Mouse (Mus musculus): Measurements from ENCODE around the gene Ndufaf2. TPM values are rescaled to one million over a fixed set of nuclear protein-coding genes. Genes with fewer than 3 reads are reported as not detected.

Gene Ndufaf2
- total RNA-seq (2021): 10 to 100 TPM; 27.6 to 33.9 TPM
- long read RNA-seq, experiment 1, transcript Ndufaf2-201 (4 exons, 678 nt): major isoform, 21 of 31 reads
- long read RNA-seq, experiment 1, partial matches to known transcripts: 1 of 31 reads
- long read RNA-seq, experiment 1, other reads (novel, unspliced or antisense): 9 of 31 reads
- long read RNA-seq, experiment 2, transcript Ndufaf2-201 (4 exons, 678 nt): major isoform, 5 of 9 reads
- long read RNA-seq, experiment 2, partial matches to known transcripts: 1 of 9 reads
- long read RNA-seq, experiment 2, other reads (novel, unspliced or antisense): 3 of 9 reads

DNA sequence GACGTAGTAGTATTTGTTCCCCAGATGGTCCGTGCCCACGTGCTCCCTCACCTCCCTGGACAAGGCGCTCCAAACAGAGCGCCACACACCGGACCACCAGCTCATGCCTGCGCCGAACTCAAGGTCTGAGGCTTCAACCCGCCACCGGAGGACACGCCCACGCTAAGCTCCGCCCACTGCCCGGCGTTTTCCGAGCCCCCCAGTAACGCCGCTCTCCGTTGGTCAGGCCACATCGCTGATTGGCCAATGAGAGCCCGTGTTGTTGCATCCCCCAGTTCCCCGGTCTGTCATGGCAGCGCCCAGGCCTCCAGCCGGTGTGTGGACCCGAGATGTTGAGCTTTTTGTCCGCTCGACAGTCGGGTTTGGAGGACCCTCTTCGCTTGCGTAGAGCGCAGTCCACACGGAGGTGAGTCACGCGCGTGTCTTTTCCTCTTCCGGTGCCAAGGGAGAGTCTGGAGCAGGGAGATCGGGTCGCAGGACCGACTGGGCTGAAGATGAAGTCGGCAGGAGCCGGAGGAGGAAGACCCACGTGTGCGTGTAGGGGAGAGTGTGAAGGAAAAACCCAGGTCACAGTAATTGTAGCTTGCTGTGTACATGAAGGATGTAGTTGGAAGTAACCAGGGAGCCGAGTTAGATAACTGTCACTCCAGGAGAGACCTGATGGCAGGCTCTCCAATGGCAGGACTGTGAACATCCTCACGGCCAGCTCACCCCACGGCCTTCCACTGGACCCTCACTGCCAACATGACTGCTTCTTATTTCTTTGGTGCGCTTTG is at the start of gene Ndufaf2, which contains the start of gene Ercc8:
Ndufaf2 (minus strand) TSS at position 159 of the 776 bp plus-strand sequence.
Ercc8 (plus strand) TSS at position 267 of the 776 bp plus-strand sequence.
- peak; percentile 97 to 98 for DNase-seq

DNA sequence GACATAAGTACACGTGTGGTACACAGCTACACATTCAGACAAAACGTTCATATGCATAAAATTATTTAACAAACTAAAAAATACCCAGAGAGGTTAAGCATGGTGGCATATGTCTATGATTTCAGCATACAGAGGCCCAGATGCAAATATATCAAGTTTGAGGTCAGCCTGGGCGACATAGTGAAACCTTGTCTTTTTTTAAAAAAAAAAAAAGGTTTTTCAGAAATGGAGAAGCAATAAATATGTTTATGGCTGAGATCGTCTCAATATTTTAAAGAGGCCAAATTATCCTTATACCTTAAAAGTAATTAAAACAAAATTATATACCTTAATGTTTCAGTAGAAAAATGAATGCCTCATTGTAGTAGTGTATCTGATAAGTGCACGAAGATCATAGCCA is 49.7 kb upstream of the Ndufaf2 start:
- DNase-seq: no peak

DNA sequence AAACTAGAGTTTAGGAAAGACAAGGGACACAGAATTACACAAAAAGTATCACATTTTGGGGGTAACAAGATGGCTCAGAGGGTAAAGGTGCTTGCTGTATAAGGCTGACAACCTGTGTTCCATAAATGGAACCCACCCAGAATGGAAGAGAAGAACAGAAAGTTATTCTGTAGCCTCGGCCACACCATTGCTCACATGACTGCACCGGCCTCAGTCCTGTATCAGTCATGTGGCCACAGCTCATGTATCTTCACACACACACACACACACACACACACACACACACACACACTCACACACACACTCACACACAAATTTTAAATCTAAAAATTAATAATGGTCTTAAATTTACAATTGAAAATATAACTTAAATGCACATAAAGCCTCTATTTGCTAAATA is 49.0 kb upstream of the Ndufaf2 start:
- no peak for DNase-seq

- peak in 1 of 2 experiments; percentile 23 for DNase-seq
Observed at GRCm38 (mm10) chr13:108204857-108205256, 46.4 kb upstream of the Ndufaf2 start.

DNA sequence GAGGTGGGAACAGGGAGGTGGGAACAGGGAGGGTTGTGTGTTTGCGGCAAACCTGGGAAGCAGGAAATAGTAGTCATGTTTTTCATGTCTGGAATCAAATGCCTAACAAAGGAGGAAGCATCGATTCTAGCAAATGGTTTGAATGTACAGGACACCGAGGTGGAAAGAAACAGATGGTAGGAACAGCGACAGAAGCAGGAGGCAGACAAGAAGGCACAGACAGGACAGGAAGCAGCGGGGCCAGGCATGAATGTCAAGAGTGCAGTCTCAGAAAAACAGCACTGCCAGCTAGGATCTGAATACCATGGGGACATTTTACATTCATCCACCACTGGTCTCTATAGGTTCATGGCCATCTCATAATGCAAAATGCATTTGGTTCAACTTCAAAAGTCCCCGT is 37.1 kb upstream of the Ndufaf2 start:
- no peak for DNase-seq

DNA sequence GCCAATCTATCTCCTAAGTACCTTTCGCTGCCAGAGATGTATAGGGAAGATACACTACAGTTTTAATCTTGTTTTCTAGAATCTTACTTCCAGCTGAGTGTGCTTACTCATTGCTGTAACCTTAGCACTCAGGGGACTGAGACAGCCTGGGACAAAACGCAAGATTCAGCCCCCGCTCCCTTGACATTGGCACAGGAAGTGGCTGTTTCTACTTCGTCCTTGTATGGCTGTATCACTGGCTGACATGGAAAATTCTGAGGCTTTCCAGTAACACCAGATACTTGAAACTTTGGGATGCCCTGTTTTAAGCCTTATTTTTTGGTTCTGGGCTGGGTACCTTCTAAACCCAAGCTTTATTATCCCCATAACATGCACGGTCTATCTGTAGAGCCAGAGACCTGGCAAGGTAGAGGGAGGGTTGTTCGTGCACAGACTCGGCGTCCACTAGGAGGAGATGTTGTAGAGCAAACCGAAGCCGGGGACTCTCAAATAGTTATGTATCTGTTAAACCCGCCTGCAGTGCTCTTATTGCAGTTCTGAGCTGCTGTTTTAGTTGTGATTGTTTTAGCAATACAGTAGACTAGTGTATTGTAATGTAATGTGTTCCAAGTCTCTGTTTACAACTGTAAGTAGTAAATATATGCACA is 32.8 kb upstream of the Ndufaf2 start:
- peak; percentile 34 to 61 for DNase-seq

- DNase-seq: no peak
Observed at GRCm38 (mm10) chr13:108187994-108188393, 29.6 kb upstream of the Ndufaf2 start.

GRCm38 (mm10) chr13:108185530-108185929 is 27.1 kb upstream of the Ndufaf2 start:
- no peak for DNase-seq

GRCm38 (mm10) chr13:108184743-108185255 is 26.4 kb upstream of the Ndufaf2 start:
- DNase-seq: no peak

DNA sequence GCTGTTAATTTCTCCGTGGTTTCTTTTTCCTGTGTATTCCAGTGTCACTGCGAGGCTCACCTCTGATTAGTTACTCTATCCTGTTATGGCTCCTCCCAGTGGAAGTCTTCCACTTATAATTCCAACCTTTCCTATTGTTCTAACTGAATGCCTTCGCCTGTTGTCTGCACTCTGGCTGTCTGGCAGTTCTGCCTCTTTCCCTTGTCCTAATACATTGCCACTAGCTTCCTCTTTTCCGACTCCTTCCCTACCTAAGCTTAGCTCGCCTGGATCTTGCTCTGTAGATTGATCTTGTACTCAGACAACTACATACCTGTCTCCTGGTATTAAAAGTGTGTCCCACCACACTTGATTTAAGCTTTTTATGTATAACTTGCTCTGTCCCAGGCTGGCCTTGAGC is 22.4 kb upstream of the Ndufaf2 start:
- DNase-seq: no peak

DNA sequence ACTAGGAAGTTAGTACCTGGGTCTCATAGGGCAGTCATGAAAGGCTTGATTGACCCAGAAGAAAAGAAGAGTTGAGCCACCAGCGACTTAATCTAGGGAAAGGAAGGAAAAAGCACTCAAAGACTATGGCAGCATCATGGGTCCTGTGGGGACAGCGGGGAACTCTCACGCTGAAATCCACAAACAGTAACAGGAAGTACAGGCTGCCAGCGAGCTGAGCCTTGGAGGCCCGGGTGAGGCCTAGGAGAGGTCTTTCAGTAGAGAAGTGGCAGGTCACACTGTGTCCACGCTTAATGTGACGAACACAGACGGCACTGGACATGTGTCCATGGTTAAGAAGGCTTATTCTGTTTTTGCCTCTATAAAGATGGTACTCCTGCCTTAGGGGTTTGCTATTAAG is 21.2 kb upstream of the Ndufaf2 start:
- no peak for DNase-seq

- DNase-seq: no peak
Observed at GRCm38 (mm10) chr13:108170511-108170910, 12.1 kb upstream of the Ndufaf2 start.

GRCm38 (mm10) chr13:108170002-108170401 is 11.6 kb upstream of the Ndufaf2 start:
- DNase-seq: no peak

- no peak for DNase-seq
Observed at GRCm38 (mm10) chr13:108164621-108165020, 6.2 kb upstream of the Ndufaf2 start.

DNA sequence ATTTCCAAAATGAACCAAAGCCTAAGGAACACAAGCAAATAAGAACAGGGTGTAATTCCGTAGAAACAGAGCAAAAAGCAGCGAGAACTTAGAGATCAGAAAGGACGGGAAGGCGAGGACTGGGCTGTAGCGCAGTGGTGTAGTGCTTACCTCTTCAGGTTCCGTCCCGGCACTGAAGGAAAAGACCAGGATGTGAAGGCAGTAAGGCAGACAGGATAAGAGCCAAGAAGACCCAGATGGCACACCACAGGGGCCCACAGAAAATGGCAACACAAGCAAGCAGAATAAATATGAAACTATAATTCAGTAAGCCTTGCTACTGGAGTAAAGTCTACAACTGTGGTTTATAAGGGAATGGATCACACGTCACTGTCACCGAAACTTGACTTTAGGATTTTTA is 5.5 kb upstream of the Ndufaf2 start:
- DNase-seq: no peak

- no peak for DNase-seq
Observed at GRCm38 (mm10) chr13:108159963-108160362, 1.5 kb upstream of the Ndufaf2 start.

DNA sequence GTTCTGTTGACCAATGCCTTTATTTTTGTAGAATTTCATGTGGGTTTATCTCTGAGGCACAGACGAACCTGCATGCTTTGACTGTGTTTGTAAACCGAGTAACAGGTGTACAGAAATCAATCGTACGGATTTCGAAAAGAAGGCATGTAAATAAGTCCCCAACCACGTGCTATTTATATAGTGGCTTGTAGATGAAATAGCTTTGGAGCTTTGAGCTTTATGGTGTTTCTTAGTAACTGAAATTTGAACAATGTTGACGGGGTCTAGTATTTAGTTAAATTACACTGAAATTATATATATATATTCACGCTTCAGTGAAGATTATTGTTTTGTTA is 785 bp upstream of the Ndufaf2 start:
- no peak for DNase-seq

- no peak for DNase-seq
Observed at GRCm38 (mm10) chr13:108157732-108158464, 525 bp downstream of the Ndufaf2 start.

DNA sequence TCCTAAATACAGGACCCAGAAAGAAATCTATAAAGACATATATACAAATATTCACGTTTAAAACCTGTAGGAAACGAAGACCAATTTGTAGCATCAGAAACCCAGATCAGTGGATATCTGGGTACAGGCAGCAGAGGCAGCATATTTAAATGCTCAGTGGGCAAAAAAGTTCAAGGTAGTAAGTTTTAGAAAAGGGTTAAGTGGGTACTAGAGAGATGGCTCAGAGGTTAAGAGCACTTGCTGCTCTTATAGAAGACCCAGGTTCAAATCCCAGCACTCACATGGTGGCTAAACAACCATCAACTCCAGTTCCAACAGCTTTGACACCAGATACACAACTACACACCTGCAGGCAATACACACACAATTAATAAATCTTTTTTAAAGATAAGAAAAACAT is 1.3 kb downstream of the Ndufaf2 start:
- DNase-seq: no peak

- DNase-seq: peak; percentile 38 to 82
Observed at GRCm38 (mm10) chr13:108152650-108153372, 5.6 kb downstream of the Ndufaf2 start.

GRCm38 (mm10) chr13:108151782-108152181 is 6.6 kb downstream of the Ndufaf2 start:
- peak in 1 of 2 experiments; percentile 13 for DNase-seq
